Mouse (Mus musculus) lung, embryonic 14.5 days (tissue): ENCODE data around the gene Uhrf2. TPM values are rescaled to one million over a fixed set of nuclear protein-coding genes. Genes with fewer than 3 reads are reported as not detected.

Experiments used
- ATAC-seq: fragments of 200-750 bp; cut with Nextera tagmentation; 2 replicates; pipeline ENCODE4 v1.8.0; 2017; ENCODE audit warnings: mild to moderate bottlenecking, moderate TSS enrichment, moderate library complexity; ENCODE audit not compliant: insufficient read depth
- DNase-seq: peaks from one replicate; pipeline ENCODE4 v3.0.0-alpha.2; 2015
- H3K27ac ChIP-seq: fragments of 300-500 bp; sonication (generic); 2 replicates; pipeline ENCODE4 v1.5.1; 2014; ENCODE audit warnings: low read depth, mild to moderate bottlenecking, moderate library complexity
- H3K27me3 ChIP-seq: fragments of 300-500 bp; sonication (generic); 2 replicates; pipeline ENCODE4 v1.6.1; 2014; ENCODE audit warnings: low read length, control low read depth; ENCODE audit not compliant: insufficient read depth
- H3K36me3 ChIP-seq: fragments of 300-500 bp; sonication (generic); 2 replicates; pipeline ENCODE4 v1.6.1; 2014; ENCODE audit warnings: control low read depth; ENCODE audit not compliant: insufficient read depth
- H3K4me1 ChIP-seq: fragments of 300-500 bp; sonication (generic); 2 replicates; pipeline ENCODE4 v1.6.1; 2014; ENCODE audit warnings: antibody characterized with exemption, control low read depth; ENCODE audit not compliant: insufficient read depth
- H3K4me2 ChIP-seq: fragments of 300-500 bp; sonication (generic); 2 replicates; pipeline ENCODE4 v1.6.1; 2014; ENCODE audit warnings: mild to moderate bottlenecking
- H3K4me3 ChIP-seq: fragments of 300-500 bp; sonication (generic); 2 replicates; pipeline ENCODE4 v1.5.1; 2014; ENCODE audit warnings: low read depth, low read length
- H3K9ac ChIP-seq: fragments of 300-500 bp; sonication (generic); 2 replicates; pipeline ENCODE4 v1.6.1; 2014
- H3K9me3 ChIP-seq: fragments of 300-500 bp; sonication (generic); 2 replicates; pipeline ENCODE4 v1.6.1; 2016; ENCODE audit warnings: low read depth, low read length, control low read depth
- CTCF ChIP-seq: IDR thresholded peaks from 2 replicates; pipeline ENCODE4 v1.5.1; 2016; ENCODE audit warnings: antibody characterized with exemption, low read depth
- WGBS: fragments of 180-500 bp; shearing (Covaris S2); extraction: QIAGEN DNeasy Blood & Tissue Kit; methylation state at CpG from one replicate; pipeline ENCODE4 v1.1.7; 2014; 5-methylcytosine and 5-hydroxymethylcytosine counted together
- polyA plus RNA-seq: library from polyadenylated mRNA; unstranded; fragments of >200 nt; fragmentation: Nextera tagmentation; extraction: Ambion mirVana; gene quantifications from 2 replicates; pipeline ENCODE4 v1.2.1, GENCODE M21; 2014

Uhrf2 gene
- polyA plus RNA-seq, 1 experiment from 2014 or later, result 78.6 TPM

DNA sequence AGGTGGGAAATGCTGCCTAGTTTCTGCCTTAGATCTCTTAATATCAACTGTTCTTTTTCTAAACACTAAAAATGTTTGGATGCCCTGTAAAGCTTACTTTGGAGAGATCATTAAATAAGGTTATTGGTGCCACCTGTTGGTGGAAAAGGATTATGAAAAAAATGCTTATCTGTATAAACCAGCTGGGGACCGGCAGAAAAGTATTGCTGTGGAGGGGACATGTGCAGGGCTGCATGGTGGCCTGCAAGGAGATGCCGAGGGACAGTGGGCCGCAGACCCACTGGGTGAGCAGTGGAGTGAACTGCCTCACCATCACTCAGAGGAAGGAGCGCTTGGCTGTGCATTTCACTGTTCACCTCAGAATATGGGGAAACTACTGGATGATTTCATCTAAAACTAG is 97.9 kb downstream of the Uhrf2 start:
- peak; percentile 38 for TF ChIP-seq CTCF
- Histone ChIP-seq H3K4me2 (no peak overlapping the region), H3K36me3 (no peaks in the 10 kb centered on the region), H3K9me3 (no peaks in the 10 kb centered on the region), H3K4me1 (no peaks in the 10 kb centered on the region), H3K27ac (no peak overlapping the region), H3K27me3 (no peaks in the 10 kb centered on the region), H3K4me3 (no peak overlapping the region), H3K9ac (no peak overlapping the region)
- 47% methylated on average over 4 of the region's 4 CpGs for WGBS
- ATAC-seq, result no peak
- DNase-seq, result peak; percentile 79

DNA sequence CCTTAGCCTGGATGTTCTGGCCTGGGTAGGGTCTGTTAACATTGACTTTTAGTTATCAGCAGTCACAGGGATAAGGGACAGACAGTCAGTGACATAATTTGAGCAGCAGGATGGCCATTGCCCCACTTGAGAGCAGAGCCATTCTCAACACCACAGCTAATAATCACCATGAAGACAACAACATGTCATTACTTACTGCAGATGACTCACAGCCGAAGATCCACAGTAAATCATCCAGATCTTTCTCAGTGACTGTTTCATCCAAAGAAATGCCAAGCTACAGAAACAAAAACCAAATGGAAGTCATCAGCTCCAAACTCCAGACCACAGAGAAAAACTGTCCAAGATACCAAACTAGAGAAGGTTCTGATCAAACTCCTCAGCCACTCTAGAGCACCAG is 106.0 kb downstream of the Uhrf2 start:
- no peak for TF ChIP-seq CTCF
- no peak overlapping the region for H3K4me3 ChIP-seq
- no peaks in the 10 kb centered on the region for H3K27me3 ChIP-seq
- no peaks in the 10 kb centered on the region for H3K4me1 ChIP-seq
- H3K36me3 ChIP-seq, result no peaks in the 10 kb centered on the region
- DNase-seq (peak; percentile 54), ATAC-seq (peak; percentile 66)
- no peak overlapping the region for H3K27ac ChIP-seq
- 46% methylated on average over 1 of the region's 1 CpGs for WGBS
- no peaks in the 10 kb centered on the region for H3K9me3 ChIP-seq
- no peak overlapping the region for H3K9ac ChIP-seq
- H3K4me2 ChIP-seq, result no peak overlapping the region

Other genes with a start within 250 kb of the Uhrf2 start
- gene 9930021J03Rik, start 224.5 kb upstream of the Uhrf2 start, polyA plus RNA-seq, result 7.1 TPM in 2 replicates
- 15.2 and 16.1 TPM in 2 replicates for gene Ranbp6, start 217.5 kb upstream of the Uhrf2 start, polyA plus RNA-seq
- gene Il33, start 105.4 kb upstream of the Uhrf2 start, polyA plus RNA-seq, result 2.4 and 4.4 TPM in 2 replicates
- not detected in 2 replicates for gene Trpd52l3, start 26.7 kb upstream of the Uhrf2 start, polyA plus RNA-seq
- gene Gldc, start 144.9 kb downstream of the Uhrf2 start, polyA plus RNA-seq, result 0.83 and 1.0 TPM in 2 replicates
- not detected in 2 replicates for gene Mbl2, start 202.4 kb downstream of the Uhrf2 start, polyA plus RNA-seq